Mouse (Mus musculus): ENCODE data around the gene Aurkb.

The Aurkb gene

DNA sequence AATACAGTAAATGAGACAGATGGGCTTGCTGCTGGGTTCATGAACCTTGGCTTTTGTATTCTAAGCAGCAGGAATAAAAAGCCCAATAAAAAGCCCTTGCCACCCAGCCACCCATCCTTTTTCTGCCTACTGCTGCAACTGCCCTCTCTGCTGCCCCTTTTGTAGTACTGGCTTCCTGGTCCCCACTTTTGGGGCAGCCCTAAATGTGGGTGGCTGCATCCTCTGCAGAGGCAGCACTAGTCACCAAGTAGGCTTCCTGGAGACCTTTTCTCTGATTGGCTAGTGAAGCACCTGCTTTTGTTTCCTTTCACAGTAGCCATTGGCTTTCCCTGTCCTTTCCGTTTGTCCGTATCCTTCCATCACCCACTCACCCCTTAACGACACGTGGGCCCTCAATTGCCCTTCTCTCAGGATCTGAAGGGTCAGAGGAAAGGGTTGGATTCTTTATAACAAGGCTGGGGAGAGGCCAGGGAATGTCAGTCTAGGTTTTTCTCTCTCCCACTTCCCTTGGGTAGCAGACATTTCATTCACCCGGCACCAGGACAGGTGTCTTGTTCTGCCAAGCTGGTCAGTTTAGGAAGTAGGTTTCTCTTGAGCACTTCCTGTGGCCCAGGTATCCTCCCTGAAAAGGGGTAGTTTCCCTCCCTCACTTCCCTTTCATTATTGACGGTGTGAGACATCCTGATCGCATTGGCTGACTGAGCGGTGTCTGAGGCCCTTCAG lies 52.8 kb downstream of the Aurkb start:
- DNase-seq (ENCODE audit: low spot score in 2 of 2) = peak in 1 of 2 experiments; percentile 62

DNA sequence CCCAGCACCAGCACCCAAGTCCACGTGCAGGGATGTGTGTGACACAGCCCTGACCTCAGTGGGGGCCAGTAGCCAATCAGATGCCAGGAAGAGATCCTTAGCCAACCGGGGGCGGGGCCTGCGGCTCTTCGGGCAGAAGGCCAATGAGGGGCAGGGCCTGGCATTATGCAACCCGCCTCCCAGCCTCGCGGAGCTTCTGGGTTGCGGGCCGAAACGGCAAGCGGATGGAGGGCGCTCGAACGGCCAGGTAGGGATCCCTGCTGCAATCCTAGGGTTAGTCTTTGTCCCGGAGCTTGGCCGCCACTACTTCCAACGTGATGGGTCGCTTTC lies 53.3 kb downstream of the Aurkb start:
- peak; percentile 96 for DNase-seq (ENCODE audit: low spot score in 2 of 2)

DNA sequence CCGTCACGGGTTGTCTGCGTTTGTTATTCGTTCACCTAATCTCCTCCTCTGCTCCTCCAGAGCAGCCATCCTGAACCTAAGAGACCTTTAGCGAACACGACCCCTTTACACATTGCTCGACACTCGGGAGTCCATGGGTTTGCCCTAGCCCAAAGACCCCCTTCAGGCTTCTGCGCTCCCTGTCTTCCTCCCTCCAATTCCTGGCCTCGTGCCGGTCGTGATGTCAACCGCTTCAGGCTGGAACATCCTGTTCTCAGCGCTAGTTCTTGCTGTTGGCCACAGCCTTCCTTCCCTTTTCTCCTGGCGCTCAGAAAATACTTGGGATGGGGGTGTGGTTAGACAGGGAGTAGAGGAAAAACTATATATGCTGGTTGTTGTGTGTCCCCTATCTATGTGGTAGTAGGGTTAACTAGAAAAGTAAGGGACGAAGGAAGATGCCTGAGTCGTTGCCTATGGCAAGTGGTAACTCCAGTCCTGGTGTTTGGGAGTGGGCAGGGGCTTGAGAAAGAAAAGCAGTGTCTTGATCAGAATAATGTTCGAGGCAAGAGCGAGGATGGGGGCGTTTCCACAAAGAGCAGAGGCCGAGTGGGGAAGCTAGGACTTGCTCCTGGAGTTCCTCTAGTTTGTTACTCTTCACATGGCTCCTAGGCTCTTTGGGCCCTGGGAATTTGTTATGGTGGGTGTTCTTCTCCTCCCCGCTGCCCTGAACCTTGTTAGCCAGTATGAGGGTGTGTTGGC lies 53.9 kb downstream of the Aurkb start:
- peak; percentile 40 to 74 for DNase-seq (ENCODE audit: low spot score in 2 of 2)

GRCm38 (mm10) chr11:69099915-69100345 lies 54.5 kb downstream of the Aurkb start:
- DNase-seq (ENCODE audit: low spot score in 2 of 2) = peak; percentile 86 to 92

GRCm38 (mm10) chr11:69100639-69101360 lies 55.4 kb downstream of the Aurkb start:
- peak; percentile 22 to 66 for DNase-seq (ENCODE audit: low spot score in 2 of 2)

All from spleen, postnatal 4 days (tissue).